Mouse (Mus musculus) embryonic facial prominence, embryonic 14.5 days (tissue): ENCODE measurements around the gene Prpsap1. TPM values are rescaled to one million over a fixed set of nuclear protein-coding genes. Genes with fewer than 3 reads are reported as not detected.

Source experiments
- ATAC-seq: fragments of 200-750 bp; cut with Nextera tagmentation; 2 replicates; pipeline ENCODE4 v1.8.0; 2017; ENCODE audit warnings: low read depth, moderate number of reproducible peaks, moderate TSS enrichment
- DNase-seq: peaks from one replicate; pipeline ENCODE4 v3.0.0-alpha.2; 2015; ENCODE audit warnings: low spot score
- H3K27ac ChIP-seq: fragments of 300-500 bp; sonication (generic); replicated peaks from 2 replicates; pipeline ENCODE4 v1.5.1; 2014; ENCODE audit warnings: low read depth, mild to moderate bottlenecking, low read length, moderate library complexity
- H3K27me3 ChIP-seq: fragments of 300-500 bp; sonication (generic); replicated peaks from 2 replicates; pipeline ENCODE4 v1.6.1; 2014; ENCODE audit warnings: low read length; ENCODE audit not compliant: control insufficient read depth, insufficient read depth
- H3K36me3 ChIP-seq: fragments of 300-500 bp; sonication (generic); 2 replicates; pipeline ENCODE4 v1.6.1; 2014; ENCODE audit warnings: low read length, mixed read lengths; ENCODE audit not compliant: control insufficient read depth, insufficient read depth
- H3K4me1 ChIP-seq: fragments of 300-500 bp; sonication (generic); 2 replicates; pipeline ENCODE4 v1.6.1; 2014; ENCODE audit warnings: antibody characterized with exemption, low read length; ENCODE audit not compliant: control insufficient read depth, insufficient read depth
- H3K4me2 ChIP-seq: fragments of 300-500 bp; sonication (generic); 2 replicates; pipeline ENCODE4 v1.6.1; 2014; ENCODE audit warnings: low read depth, mild to moderate bottlenecking, low read length, moderate library complexity, mixed read lengths
- H3K4me3 ChIP-seq: fragments of 300-500 bp; sonication (generic); 2 replicates; pipeline ENCODE4 v1.5.1; 2014; ENCODE audit warnings: low read depth, mild to moderate bottlenecking, low read length
- H3K9ac ChIP-seq: fragments of 300-500 bp; sonication (generic); 2 replicates; pipeline ENCODE4 v1.6.1; 2014; ENCODE audit warnings: low read depth, mild to moderate bottlenecking, low read length, moderate library complexity, mixed read lengths
- H3K9me3 ChIP-seq: fragments of 300-500 bp; sonication (generic); 2 replicates; pipeline ENCODE4 v1.6.1; 2016; ENCODE audit warnings: low read length; ENCODE audit not compliant: control insufficient read depth
- WGBS: fragments of 180-500 bp; shearing (Covaris S2); extraction: QIAGEN DNeasy Blood & Tissue Kit; methylation state at CpG from one replicate; pipeline ENCODE4 v1.1.7; 2014; 5-methylcytosine and 5-hydroxymethylcytosine counted together
- polyA plus RNA-seq: library from polyadenylated mRNA; unstranded; fragments of >200 nt; fragmentation: Nextera tagmentation; extraction: Ambion mirVana; gene quantifications from 2 replicates; pipeline ENCODE4 v1.2.1, GENCODE M21; 2014

The Prpsap1 gene
- polyA plus RNA-seq, 1 experiment from 2014 or later: 122 TPM

GRCm38 (mm10) chr11:116522046-116522445, 28.0 kb upstream of the Prpsap1 start:
- Histone ChIP-seq H3K27ac (no peak overlapping the region), H3K9ac (no peak overlapping the region), H3K9me3 (no peaks in the 10 kb centered on the region), H3K4me3 (no peak overlapping the region), H3K36me3 (no peaks in the 10 kb centered on the region), H3K27me3 (no peaks in the 10 kb centered on the region), H3K4me1 (peaks cover 24% of the 10 kb centered on the region), H3K4me2 (no peak overlapping the region)
- WGBS: 81% methylated on average over 3 of the region's 3 CpGs
- no peak for ATAC-seq
- no peak for DNase-seq

DNA sequence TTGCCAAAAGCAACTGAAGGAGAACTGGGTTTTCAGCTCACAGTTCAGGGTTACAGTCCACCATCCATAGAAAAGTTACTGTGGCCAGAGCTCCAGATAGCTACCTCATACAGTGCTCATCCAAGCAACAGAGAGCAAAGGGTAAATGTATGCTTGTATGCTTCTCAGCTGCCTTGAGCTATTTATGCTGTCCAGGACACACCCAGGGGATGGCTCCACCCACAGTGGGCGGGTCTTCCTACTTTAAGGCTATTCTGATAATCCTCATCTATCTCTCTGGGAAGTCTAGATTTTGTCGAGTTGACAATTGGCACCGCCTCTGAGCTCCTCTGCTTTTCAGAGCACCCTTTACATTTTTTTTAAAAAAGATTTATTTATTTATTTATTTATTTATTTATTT, 27.1 kb upstream of the Prpsap1 start:
- Histone ChIP-seq H3K4me2 (no peak overlapping the region), H3K9ac (no peak overlapping the region), H3K9me3 (no peaks in the 10 kb centered on the region), H3K27ac (no peak overlapping the region), H3K27me3 (no peaks in the 10 kb centered on the region), H3K4me3 (no peak overlapping the region), H3K36me3 (no peaks in the 10 kb centered on the region), H3K4me1 (peaks cover 24% of the 10 kb centered on the region)
- DNase-seq (no peak), ATAC-seq (no peak)
- WGBS: 67% methylated on average over 3 of the region's 3 CpGs

DNA sequence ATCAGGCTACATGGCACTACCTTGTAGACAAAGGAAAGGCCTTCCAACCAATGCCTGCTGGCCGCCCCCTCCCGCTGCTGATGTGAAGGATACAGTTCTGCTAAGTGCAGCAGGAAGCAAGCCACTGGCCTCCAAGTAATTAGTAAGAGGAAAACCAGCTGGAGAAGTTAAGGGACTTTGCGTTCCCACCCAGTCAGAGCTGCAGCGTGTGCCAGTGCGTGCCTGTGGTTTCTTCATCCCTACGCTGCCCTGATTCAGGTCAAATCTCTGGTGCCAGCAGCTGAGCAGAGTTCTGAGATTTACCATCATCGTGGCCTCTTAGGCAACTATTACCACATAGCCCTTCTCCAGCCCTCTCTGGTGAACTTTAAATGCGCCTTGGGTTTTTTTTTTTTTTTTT, 24.5 kb upstream of the Prpsap1 start:
- H3K27ac ChIP-seq: peak overlapping the region; percentile 28; the same call in 1 of the 2 replicates
- H3K4me1 ChIP-seq: peaks cover 14% of the 10 kb centered on the region
- DNase-seq (peak; percentile 81), ATAC-seq (peak; percentile 62)
- no peaks in the 10 kb centered on the region for H3K9me3 ChIP-seq
- H3K27me3 ChIP-seq: no peaks in the 10 kb centered on the region
- no peak overlapping the region for H3K9ac ChIP-seq
- no peaks in the 10 kb centered on the region for H3K36me3 ChIP-seq
- no peak overlapping the region for H3K4me3 ChIP-seq
- WGBS: 45% methylated on average over 8 of the region's 8 CpGs
- no peak overlapping the region for H3K4me2 ChIP-seq

DNA sequence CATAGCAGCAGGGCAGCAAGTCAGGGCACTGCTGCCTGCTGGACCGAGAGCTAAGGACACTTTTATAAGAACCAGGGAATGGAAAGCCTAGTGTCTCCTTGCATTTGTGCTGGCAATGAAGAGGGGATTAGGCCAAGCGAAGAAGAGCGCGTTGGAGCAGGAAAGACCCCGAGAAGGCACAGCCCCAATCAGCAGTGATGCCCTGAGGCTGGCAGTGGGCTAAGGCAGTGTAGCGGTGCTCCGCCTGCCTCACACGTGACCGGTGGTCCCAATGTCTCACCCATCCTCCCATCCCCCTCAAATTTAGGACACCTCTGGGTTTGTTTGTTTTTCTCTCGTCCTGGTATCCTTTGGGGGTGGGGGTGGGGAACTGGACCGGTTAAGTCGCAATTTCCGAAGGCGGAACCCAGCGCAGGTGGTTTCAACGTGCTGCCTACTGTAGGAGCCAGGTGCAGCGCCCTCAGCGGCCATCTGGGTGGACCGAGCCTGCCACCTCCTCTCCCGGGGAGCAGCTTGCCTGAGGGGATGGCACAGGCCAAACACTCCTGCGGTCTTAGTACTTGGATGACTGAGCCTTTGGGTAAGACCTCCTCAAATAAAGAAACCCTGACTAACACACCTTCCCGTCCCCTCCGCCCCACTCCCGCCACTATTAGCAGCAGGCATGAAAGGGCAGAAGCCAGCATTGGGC, 21.5 kb upstream of the Prpsap1 start:
- Histone ChIP-seq H3K27ac (no peak overlapping the region), H3K9me3 (no peaks in the 10 kb centered on the region), H3K9ac (no peak overlapping the region), H3K4me1 (peaks cover 5% of the 10 kb centered on the region; the same call in 1 of the 2 replicates), H3K27me3 (no peaks in the 10 kb centered on the region), H3K36me3 (no peaks in the 10 kb centered on the region), H3K4me2 (peak overlapping the region; percentile 4; the same call in 1 of the 2 replicates), H3K4me3 (no peak overlapping the region)
- WGBS: 16% methylated on average over 23 of the region's 24 CpGs
- DNase-seq (no peak), ATAC-seq (no peak)

DNA sequence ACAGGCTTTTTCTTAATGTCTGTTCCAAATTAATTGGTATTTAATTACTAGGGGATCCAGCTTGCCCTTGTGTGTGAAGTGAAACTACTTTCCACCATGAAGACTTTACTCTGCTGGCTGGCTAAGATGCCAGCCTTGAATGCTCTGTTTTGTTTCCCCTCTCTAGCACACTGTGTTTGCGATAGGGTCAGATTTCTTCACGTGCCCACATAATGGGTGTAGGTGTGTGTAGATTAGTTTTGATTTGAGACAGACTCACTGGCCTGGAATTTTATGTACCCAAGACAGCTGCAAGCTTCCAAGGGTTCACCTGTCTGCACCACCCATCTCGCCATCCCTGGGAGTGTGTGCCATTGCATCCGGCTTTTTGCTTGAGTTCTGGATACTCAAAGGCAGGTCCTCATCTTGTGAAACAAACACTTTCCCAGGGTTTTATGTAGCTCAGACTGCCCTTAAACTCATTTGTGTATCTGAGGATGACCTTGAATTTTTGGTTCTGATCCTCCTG, 19.6 kb upstream of the Prpsap1 start:
- DNase-seq: no peak
- Histone ChIP-seq H3K36me3 (no peaks in the 10 kb centered on the region), H3K27ac (no peak overlapping the region), H3K4me3 (no peak overlapping the region), H3K27me3 (no peaks in the 10 kb centered on the region), H3K9ac (no peak overlapping the region), H3K4me2 (no peak overlapping the region), H3K4me1 (peaks cover 9% of the 10 kb centered on the region; the same call in 1 of the 2 replicates), H3K9me3 (no peaks in the 10 kb centered on the region)
- peak; percentile 24; the same call in 1 of the 2 replicates for ATAC-seq
- 62% methylated on average over 4 of the region's 4 CpGs for WGBS

DNA sequence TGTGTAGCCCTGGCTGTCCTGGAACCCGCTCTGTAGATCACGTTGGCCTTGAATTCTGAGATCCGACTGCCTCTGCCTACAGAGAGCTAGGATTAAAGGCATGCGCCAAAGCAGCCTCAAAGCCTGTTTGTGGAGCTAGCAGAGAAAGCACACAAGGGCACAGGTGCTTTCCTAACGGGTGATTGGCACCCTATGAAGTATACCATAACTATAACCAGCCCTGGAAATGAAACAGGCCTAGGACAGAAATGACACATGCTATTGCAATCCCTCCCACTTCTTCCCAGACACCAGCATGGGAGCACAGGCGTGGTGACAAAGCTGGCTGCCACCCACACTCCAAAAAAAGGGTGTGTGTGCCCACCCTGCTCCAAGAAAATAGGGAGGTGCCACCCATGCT, 19.0 kb upstream of the Prpsap1 start:
- Histone ChIP-seq H3K4me3 (no peak overlapping the region), H3K4me1 (peaks cover 7% of the 10 kb centered on the region; the same call in 1 of the 2 replicates), H3K4me2 (no peak overlapping the region), H3K36me3 (no peaks in the 10 kb centered on the region), H3K27ac (no peak overlapping the region), H3K27me3 (no peaks in the 10 kb centered on the region), H3K9ac (no peak overlapping the region), H3K9me3 (no peaks in the 10 kb centered on the region)
- 83% methylated on average over 6 of the region's 6 CpGs for WGBS
- ATAC-seq (no peak), DNase-seq (no peak)

DNA sequence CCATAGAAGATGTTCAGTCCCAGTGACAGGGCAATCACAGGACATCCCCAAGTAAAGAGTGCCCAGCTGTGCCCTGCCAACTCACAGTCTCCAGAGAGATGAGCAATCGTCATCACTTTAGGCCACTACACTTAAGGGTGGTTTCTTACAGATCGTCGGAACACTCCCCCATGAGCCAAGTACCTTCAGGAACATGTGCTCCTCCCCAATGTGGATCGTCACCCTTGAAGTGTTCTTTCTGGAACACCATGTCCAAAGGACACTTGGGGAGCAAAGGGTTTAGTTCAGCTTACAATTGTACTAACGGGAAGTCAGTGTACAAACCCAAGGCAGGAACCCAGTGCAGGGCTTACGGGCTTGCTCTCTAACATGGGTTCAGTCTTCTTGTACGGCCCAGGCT, 18.2 kb upstream of the Prpsap1 start:
- Histone ChIP-seq H3K4me3 (no peak overlapping the region), H3K36me3 (no peaks in the 10 kb centered on the region), H3K27ac (no peak overlapping the region), H3K4me2 (no peak overlapping the region), H3K4me1 (0 out of 2 replicates have a peak, but pooled peaks cover 5% of the 10 kb centered on the region), H3K9me3 (no peaks in the 10 kb centered on the region), H3K27me3 (no peaks in the 10 kb centered on the region), H3K9ac (no peak overlapping the region)
- no peak for ATAC-seq
- WGBS: 85% methylated on average over 7 of the region's 7 CpGs
- DNase-seq: no peak

DNA sequence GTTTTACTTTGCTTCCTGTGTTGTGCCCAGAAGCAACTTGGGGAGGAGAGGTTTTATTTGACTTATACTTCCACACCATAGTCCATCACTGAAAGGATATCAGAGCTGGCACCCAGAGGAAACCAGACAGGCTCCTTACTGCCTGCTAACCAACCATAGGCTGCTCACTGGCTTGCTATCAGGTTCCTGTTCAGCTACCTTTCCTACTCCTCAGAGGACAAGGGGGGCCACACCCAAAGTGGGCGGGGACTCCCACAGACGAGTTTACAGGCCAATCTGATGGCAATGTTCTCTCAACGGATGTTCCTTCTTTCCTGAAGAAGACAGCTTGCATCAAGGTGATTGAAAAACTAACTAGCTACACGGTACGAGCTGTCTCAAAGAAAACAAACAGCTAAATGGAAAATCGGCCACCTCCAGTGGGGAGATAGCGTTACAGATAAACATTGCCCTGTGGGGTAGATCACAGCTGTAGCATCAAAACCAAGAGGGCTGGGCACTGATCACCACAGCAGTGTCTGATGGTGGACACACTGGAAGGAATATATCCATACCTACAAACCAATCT, 17.4 kb upstream of the Prpsap1 start:
- Histone ChIP-seq H3K36me3 (no peaks in the 10 kb centered on the region), H3K9me3 (no peaks in the 10 kb centered on the region), H3K27ac (no peak overlapping the region), H3K9ac (no peak overlapping the region), H3K4me1 (0 out of 2 replicates have a peak, but pooled peaks cover 5% of the 10 kb centered on the region), H3K4me3 (no peak overlapping the region), H3K27me3 (no peaks in the 10 kb centered on the region), H3K4me2 (no peak overlapping the region)
- DNase-seq (no peak), ATAC-seq (no peak)
- 56% methylated on average over 7 of the region's 7 CpGs for WGBS
